Mouse (Mus musculus) T-helper 1 cell (primary cell): Measurements from ENCODE around the gene Klra3.
"Not testable (repeated sequence)": the region's sequence is repeated elsewhere in the genome, so short reads cannot be mapped to it uniquely, and the experiment has no call there.

Experiments
- in situ Hi-C: fragments of 300-600 bp; cut with MboI, MseI; formaldehyde crosslinking; loops from one replicate; pipeline ENCODE4 v1.15.1; 2025; ENCODE audit warnings: high pct_unique_total_duplicates

The Klra3 gene

GRCm38 (mm10) chr6:130337411-130337810, at the start of gene Klra3:
Klra3 (minus strand) TSS chr6:130337574.
- in situ Hi-C loops = no loop called here

- in situ Hi-C loops = no loop called here
These were observed 49.4 kb upstream of the Klra3 start, which contains the start of gene Klra1 for GRCm38 (mm10) chr6:130386750-130387149. Klra1 (minus strand) TSS chr6:130386874.

GRCm38 (mm10) chr6:130385803-130386202, 48.4 kb upstream of the Klra3 start:
- in situ Hi-C loops = no loop called here

GRCm38 (mm10) chr6:130382375-130382774, 45.0 kb upstream of the Klra3 start:
- in situ Hi-C loops = no loop called here

- in situ Hi-C loops = not testable (repeated sequence)
These were observed 8.0 kb upstream of the Klra3 start for GRCm38 (mm10) chr6:130345381-130345780.

GRCm38 (mm10) chr6:130341973-130342372, 4.6 kb upstream of the Klra3 start:
- in situ Hi-C loops = not testable (repeated sequence)

- in situ Hi-C loops = no loop called here
These were observed 49.3 kb downstream of the Klra3 start for GRCm38 (mm10) chr6:130287984-130288649.

- in situ Hi-C loops = not testable (repeated sequence)
These were observed 55.5 kb downstream of the Klra3 start, which contains the start of gene Klra10 for GRCm38 (mm10) chr6:130281828-130282227. Klra10 (minus strand) TSS chr6:130281928.
